Mouse (Mus musculus): ENCODE data around the gene Sesn2. TPM values are rescaled to one million over a fixed set of nuclear protein-coding genes. Genes with fewer than 3 reads are reported as not detected.

The Sesn2 gene
- polyA plus RNA-seq, 1 experiment from 2014 or later: 17.2 TPM

DNA sequence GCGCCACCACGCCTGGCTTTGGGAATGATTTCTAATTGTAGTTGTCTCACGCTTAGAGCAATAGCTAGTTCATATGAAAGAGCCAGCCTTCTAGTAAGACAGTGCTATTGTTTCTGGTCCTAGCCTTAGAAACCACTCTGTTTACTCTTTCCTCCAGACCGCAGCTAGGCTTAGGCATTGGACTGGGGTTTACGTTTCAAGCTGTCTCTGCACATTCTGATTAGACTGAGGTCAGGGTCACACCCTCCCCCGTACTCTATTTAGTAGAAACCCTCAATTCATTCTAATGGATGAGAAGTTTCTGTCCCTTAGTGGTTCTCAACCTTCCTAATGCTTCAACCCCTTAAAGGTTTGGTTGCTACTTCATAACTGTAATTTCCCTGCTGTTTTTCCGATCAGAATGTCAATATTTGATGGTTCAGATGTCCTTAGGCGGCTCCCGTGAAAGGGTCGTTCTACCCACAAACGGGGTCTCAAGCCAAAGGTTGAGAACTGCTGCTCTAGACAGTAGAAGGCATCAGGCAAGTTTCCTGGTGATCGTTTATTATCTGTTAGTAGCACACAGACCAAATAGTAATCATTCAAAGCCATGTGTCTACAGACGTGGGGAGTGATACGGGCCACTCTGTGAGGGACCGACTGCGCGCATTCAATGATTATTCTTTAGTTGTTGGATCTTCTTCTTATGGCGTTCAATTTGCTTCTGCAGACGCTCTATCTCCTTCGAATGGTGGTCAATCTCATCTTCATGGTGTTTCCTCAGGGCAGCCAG lies 19.9 kb upstream of the Sesn2 start:
- H3K27me3 ChIP-seq (replicated peaks; ENCODE audit: control insufficient read depth, insufficient read depth, low read length): no peaks in the 10 kb centered on the region
- H3K9ac ChIP-seq (ENCODE audit: low read depth, low read length): no peak overlapping the region
- ATAC-seq: no peak
- TF ChIP-seq CTCF (IDR thresholded peaks at IDR 0.05; ENCODE audit: low read depth): no peak
- WGBS: 83% methylated on average over 20 of the region's 20 CpGs
- no peak overlapping the region for H3K4me3 ChIP-seq (ENCODE audit: low read depth, low read length)
- H3K4me1 ChIP-seq (replicated peaks; ENCODE audit: control insufficient read depth, insufficient read depth, low read length): peaks cover 4% of the 10 kb centered on the region; the same call in 1 of the 2 replicates
- H3K4me2 ChIP-seq (replicated peaks; ENCODE audit: low read depth): no peak overlapping the region
- H3K9me3 ChIP-seq (ENCODE audit: control insufficient read depth): no peaks in the 10 kb centered on the region
- H3K36me3 ChIP-seq (ENCODE audit: control insufficient read depth, insufficient read depth): 0 out of 2 replicates have a peak, but pooled peaks cover 7% of the 10 kb centered on the region
- 0 out of 2 replicates have a peak overlapping the region, but pooled peaks have one; percentile 10 for H3K27ac ChIP-seq (ENCODE audit: low read depth, low read length)

DNA sequence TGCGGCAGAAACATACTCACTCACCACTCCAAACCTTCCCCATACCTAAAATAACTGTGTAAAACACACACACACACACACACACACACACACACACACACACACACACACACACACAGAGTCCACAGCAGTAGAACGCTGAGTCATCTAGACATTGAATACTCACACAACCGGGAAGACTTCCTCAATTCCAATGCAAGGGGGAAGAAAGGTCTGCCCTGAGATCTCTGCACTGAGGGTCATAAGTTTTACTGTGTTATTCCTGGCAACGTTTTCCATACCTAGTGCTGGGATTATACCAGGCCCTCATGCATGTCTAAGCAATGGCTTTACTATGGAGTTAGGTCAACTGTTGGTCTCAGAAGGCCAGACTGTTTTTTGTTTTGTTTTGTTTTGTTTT lies 19.0 kb upstream of the Sesn2 start:
- H3K9me3 ChIP-seq (ENCODE audit: control insufficient read depth): no peaks in the 10 kb centered on the region
- H3K27me3 ChIP-seq (replicated peaks; ENCODE audit: control insufficient read depth, insufficient read depth, low read length): no peaks in the 10 kb centered on the region
- TF ChIP-seq CTCF (IDR thresholded peaks at IDR 0.05; ENCODE audit: low read depth): no peak
- no peak overlapping the region for H3K9ac ChIP-seq (ENCODE audit: low read depth, low read length)
- 0 out of 2 replicates have a peak, but pooled peaks cover 7% of the 10 kb centered on the region for H3K36me3 ChIP-seq (ENCODE audit: control insufficient read depth, insufficient read depth)
- H3K4me2 ChIP-seq (replicated peaks; ENCODE audit: low read depth): no peak overlapping the region
- 0 out of 2 replicates have a peak, but pooled peaks have one; percentile 5 for ATAC-seq
- no peak overlapping the region for H3K4me3 ChIP-seq (ENCODE audit: low read depth, low read length)
- H3K27ac ChIP-seq (ENCODE audit: low read depth, low read length): no peak overlapping the region
- H3K4me1 ChIP-seq (replicated peaks; ENCODE audit: control insufficient read depth, insufficient read depth, low read length): peaks cover 11% of the 10 kb centered on the region
- WGBS: 52% methylated on average over 4 of the region's 4 CpGs

DNA sequence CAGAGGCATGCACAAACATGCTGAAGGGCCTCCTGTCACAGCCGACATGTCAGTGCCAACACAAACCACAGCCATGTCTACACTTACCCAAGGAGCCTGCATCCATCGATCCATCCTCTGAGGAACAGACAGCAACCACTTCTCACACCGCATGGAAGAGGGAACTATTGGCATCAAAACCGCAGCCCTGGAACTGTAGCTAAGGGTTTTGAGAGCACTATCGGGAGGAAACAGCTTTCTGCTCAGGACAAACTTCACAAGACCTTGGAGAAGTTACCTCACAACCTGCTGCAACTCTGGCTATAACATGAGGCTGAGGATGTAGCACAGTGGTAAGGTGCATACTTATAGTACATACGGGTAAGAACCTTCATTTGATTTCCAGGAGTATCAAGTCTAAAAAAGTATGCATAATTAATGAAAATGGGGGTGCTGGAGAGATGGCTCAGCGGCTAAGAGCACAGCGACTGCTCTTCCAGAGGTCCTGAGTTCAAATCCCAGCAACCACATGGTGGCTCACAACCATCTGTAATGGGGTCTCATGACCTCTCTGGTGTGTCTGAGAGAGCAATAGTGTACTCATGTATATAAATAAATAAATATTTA lies 17.7 kb upstream of the Sesn2 start:
- TF ChIP-seq CTCF (IDR thresholded peaks at IDR 0.05; ENCODE audit: low read depth): no peak
- Histone ChIP-seq H3K36me3 (ENCODE audit: control insufficient read depth, insufficient read depth) (0 out of 2 replicates have a peak, but pooled peaks cover 7% of the 10 kb centered on the region), H3K9ac (ENCODE audit: low read depth, low read length) (no peak overlapping the region), H3K4me3 (ENCODE audit: low read depth, low read length) (no peak overlapping the region), H3K9me3 (ENCODE audit: control insufficient read depth) (no peaks in the 10 kb centered on the region), H3K4me1 (replicated peaks; ENCODE audit: control insufficient read depth, insufficient read depth, low read length) (peaks cover 9% of the 10 kb centered on the region), H3K4me2 (replicated peaks; ENCODE audit: low read depth) (no peak overlapping the region), H3K27ac (ENCODE audit: low read depth, low read length) (no peak overlapping the region), H3K27me3 (replicated peaks; ENCODE audit: control insufficient read depth, insufficient read depth, low read length) (no peaks in the 10 kb centered on the region)
- 93% methylated on average over 8 of the region's 8 CpGs for WGBS
- no peak for ATAC-seq

DNA sequence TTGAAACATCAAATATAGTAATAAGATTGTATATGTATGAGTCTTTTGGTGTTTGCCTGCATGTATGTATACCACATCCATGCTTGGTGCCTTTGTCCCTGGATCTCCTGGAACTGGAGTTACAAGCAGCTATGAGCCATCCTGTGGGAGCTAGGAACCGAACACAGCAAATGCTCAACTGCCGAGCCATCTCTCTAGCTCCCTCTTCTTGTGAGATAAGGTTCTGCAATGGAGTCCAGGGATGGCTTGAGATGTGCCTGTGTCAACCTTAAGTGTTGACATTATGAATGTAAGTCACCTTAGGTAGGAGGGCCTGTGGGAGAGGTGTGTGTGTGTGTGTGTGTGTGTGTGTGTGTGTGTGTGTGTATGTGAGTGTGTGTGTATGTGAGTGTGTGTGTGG lies 16.4 kb upstream of the Sesn2 start:
- Histone ChIP-seq H3K4me1 (replicated peaks; ENCODE audit: control insufficient read depth, insufficient read depth, low read length) (peaks cover 9% of the 10 kb centered on the region), H3K4me2 (replicated peaks; ENCODE audit: low read depth) (no peak overlapping the region), H3K27ac (ENCODE audit: low read depth, low read length) (no peak overlapping the region), H3K4me3 (ENCODE audit: low read depth, low read length) (no peak overlapping the region), H3K36me3 (ENCODE audit: control insufficient read depth, insufficient read depth) (0 out of 2 replicates have a peak, but pooled peaks cover 7% of the 10 kb centered on the region), H3K9me3 (ENCODE audit: control insufficient read depth) (no peaks in the 10 kb centered on the region), H3K27me3 (replicated peaks; ENCODE audit: control insufficient read depth, insufficient read depth, low read length) (no peaks in the 10 kb centered on the region), H3K9ac (ENCODE audit: low read depth, low read length) (no peak overlapping the region)
- no peak for ATAC-seq
- WGBS: 55% methylated on average over 2 of the region's 2 CpGs
- peak; percentile 66 for TF ChIP-seq CTCF (IDR thresholded peaks at IDR 0.05; ENCODE audit: low read depth)

DNA sequence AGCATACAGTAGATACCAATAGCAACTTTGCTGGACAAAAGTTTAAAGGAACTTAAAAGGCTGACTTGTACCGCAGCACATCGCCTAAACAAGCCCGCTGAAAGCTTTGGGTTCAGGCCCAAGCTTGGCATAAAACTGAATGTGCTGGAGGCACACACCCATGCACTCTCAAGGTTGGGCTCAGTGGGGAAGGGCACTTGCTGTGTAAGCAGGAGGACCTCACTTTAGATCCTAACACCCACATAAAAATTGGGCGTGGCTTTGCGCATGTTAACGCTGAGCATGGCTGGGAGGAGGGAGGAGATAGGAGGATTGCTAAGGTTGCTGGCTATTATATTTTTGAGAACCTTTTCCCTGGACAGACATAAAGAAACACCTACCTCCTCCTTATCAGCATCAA lies 14.5 kb upstream of the Sesn2 start:
- Histone ChIP-seq H3K4me1 (replicated peaks; ENCODE audit: control insufficient read depth, insufficient read depth, low read length) (peaks cover 9% of the 10 kb centered on the region), H3K9me3 (ENCODE audit: control insufficient read depth) (no peaks in the 10 kb centered on the region), H3K4me3 (ENCODE audit: low read depth, low read length) (no peak overlapping the region), H3K27ac (ENCODE audit: low read depth, low read length) (peak overlapping the region; percentile 62; the same call in 1 of the 2 replicates), H3K4me2 (replicated peaks; ENCODE audit: low read depth) (no peak overlapping the region), H3K9ac (ENCODE audit: low read depth, low read length) (peak overlapping the region; percentile 17; the same call in 1 of the 2 replicates), H3K27me3 (replicated peaks; ENCODE audit: control insufficient read depth, insufficient read depth, low read length) (no peaks in the 10 kb centered on the region), H3K36me3 (ENCODE audit: control insufficient read depth, insufficient read depth) (no peaks in the 10 kb centered on the region)
- 24% methylated on average over 6 of the region's 6 CpGs for WGBS
- no peak for TF ChIP-seq CTCF (IDR thresholded peaks at IDR 0.05; ENCODE audit: low read depth)
- peak; percentile 37; the same call in 1 of the 2 replicates for ATAC-seq

DNA sequence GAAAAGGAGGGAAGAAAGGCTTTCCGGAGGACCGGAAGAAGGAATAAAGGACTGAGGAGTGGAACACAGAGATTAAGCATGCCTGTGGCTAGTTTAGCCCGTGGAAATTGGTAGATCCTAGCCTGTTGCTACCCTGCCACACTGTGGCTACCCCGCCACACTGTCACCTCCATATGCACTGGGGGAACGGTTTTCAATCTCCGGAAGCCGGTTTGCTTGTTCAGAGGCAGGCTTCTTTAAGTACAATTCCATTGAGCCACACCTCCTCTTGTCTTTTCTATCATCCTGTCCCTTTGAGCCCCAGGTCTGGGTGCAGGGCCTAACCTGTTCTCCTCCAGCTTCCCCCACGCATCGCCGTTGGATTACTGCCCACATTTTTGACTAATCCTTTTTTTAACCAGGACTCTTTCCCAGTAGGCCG lies 14.0 kb upstream of the Sesn2 start:
- no peak for ATAC-seq
- peak overlapping the region; percentile 62 for H3K27ac ChIP-seq (ENCODE audit: low read depth, low read length)
- no peaks in the 10 kb centered on the region for H3K36me3 ChIP-seq (ENCODE audit: control insufficient read depth, insufficient read depth)
- peaks cover 9% of the 10 kb centered on the region for H3K4me1 ChIP-seq (replicated peaks; ENCODE audit: control insufficient read depth, insufficient read depth, low read length)
- no peaks in the 10 kb centered on the region for H3K27me3 ChIP-seq (replicated peaks; ENCODE audit: control insufficient read depth, insufficient read depth, low read length)
- no peaks in the 10 kb centered on the region for H3K9me3 ChIP-seq (ENCODE audit: control insufficient read depth)
- 21% methylated on average over 11 of the region's 11 CpGs for WGBS
- H3K4me3 ChIP-seq (ENCODE audit: low read depth, low read length): no peak overlapping the region
- TF ChIP-seq CTCF (IDR thresholded peaks at IDR 0.05; ENCODE audit: low read depth): peak; percentile 46
- peak overlapping the region; percentile 21; the same call in 1 of the 2 replicates for H3K4me2 ChIP-seq (replicated peaks; ENCODE audit: low read depth)
- peak overlapping the region; percentile 17; the same call in 1 of the 2 replicates for H3K9ac ChIP-seq (ENCODE audit: low read depth, low read length)

Data from intestine, postnatal 0 days (tissue).